Mouse (Mus musculus) kidney, postnatal 14 days (tissue): ENCODE measurements around the gene Fry.

Experiments used
- DNase-seq: peaks from one replicate; pipeline ENCODE4 v3.0.0; 2022; ENCODE audit warnings: mixed read lengths

Gene Fry

GRCm38 (mm10) chr5:150408979-150409378, 290.5 kb downstream of the Fry start:
- DNase-seq = peak; percentile 29

- peak; percentile 36 for DNase-seq
These were observed 291.1 kb downstream of the Fry start for GRCm38 (mm10) chr5:150409451-150410045.

DNA sequence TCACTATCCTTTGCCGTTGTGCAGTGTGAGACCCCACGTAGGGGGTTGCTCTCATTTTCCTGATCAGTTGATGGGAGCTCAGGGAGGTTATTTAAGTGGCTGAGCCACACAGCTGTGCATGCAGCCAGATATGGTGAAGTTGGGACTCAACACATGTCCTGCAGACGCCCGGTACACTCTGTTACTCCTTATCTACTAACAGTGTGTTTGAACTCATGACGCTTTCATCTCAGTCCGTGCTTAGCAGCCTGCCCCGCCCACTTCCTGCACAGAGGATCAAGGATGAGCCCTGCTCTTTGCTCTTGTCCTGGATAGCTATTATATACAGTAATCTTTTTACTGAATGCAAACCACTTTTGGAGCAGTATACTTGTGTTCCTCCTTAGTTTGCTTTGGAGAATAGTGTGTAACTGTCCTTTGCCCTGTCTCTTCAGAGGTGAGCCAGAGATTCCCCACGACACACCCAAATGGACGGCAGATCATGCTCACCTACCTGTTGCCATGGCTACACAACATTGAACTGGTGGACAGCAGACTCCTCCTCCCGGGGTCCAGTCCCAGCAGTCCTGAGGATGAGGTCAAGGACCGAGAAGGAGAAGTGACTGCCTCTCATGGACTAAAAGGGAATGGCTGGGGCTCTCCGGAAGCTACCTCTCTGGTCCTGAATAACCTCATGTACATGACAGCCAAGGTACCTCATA, 294.5 kb downstream of the Fry start:
- DNase-seq = no peak

DNA sequence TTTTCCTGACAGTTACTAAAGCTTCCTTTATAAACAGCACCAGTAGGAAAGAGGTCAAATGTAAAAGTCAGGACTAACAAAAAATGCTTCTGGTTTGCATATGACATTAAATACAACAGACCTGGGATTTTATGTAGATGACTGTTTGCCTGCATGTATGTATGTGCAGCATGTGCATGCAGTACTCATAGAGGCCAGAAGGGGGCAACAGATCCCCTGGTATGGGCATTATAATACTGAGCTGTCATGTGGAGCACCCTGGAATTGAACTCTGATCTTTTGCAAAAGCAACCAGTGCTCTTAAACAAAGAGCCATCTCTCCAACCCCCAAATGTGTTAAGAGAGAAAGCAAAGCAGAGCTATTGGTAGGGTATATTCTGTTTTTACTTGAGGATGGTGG, 296.4 kb downstream of the Fry start:
- no peak for DNase-seq

DNA sequence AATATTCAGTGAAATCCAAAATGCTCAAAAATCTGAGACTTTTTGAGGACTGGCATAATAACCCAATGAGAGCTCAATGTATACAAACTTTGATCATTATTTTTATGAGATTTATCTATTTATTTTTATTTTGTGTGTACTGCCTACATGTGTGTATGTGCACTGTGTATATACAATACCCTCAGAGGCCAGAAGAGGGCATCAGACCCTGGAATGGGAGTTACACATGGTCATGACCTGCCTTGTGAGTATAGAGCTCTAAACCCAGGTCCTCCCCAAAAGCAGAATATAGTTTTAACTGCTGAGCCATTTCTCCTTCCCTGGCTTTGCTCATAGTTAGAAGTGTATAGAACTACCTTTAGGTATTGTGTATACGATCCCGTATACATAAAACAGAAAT, 298.8 kb downstream of the Fry start:
- no peak for DNase-seq

DNA sequence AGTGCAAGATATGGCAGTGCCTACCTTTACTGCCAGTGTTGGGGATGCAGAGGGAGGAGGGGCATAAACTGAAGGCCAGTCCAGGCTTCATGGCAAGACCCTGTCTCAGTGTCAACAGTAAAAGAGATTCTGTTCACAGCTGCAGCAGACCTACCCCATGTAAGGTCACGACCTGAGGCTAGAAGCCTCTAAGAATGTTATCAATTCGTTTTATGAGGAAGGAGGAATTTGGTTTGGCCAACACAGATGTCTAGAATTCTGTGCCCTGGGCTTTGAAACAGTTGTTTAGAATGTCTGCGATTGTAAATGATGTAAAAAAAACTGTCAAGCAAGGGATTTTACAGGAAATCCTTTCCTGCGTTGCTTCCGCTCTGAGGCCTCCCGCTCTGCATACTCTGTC, 299.6 kb downstream of the Fry start:
- no peak for DNase-seq

DNA sequence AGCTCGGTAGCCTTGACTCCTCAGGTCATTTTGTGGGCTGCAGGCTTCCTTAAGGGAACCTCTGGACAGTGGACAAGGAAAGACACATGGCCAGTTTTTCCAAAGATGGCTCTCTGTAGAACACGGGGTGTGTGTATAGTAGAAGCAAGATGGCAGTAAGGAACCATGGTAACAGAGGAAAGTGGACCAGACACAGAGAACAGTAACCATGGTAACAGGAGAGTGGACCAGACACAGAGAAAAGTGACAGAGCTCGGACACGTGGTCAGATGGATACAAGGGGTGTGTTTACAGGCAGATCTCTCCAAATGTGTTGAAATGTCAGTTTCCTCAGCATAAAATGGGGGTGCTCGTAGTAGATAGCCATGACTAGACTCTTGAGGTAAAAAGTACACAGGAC, 306.6 kb downstream of the Fry start:
- DNase-seq = no peak

- DNase-seq = peak; percentile 46
These were observed 308.1 kb downstream of the Fry start for GRCm38 (mm10) chr5:150426595-150426994.

GRCm38 (mm10) chr5:150431286-150431685, 312.8 kb downstream of the Fry start:
- no peak for DNase-seq

- no peak for DNase-seq
These were observed 314.5 kb downstream of the Fry start for GRCm38 (mm10) chr5:150432960-150433359.

DNA sequence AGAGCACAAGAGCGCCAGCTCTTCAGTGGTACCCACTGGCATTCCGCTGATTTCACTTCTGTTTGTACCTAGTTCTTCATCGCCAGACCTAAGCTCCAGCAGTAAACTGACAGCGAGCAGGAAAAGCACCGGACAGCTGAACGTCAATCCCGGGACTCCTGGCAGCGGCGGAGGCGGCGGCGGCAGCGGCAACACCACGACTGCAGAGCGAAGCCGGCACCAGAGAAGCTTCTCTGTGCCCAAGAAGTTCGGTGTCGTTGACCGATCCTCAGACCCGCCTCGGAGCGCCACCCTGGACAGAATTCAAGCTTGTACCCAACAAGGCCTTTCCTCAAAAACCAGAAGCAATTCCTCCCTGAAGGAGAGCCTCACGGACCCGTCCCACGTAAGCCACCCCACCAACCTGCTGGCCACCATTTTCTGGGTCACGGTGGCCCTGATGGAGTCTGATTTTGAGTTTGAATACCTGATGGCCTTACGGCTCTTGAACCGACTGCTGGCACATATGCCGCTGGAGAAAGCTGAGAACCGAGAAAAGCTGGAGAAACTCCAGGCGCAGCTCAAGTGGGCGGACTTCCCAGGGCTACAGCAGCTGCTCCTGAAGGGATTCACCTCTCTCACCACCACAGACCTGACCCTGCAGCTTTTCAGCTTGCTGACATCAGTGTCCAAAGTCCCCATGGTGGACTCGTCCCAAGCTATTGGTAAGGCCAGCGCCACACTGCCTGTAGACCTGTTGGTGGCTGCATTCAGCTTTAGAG, 318.4 kb downstream of the Fry start:
- DNase-seq = no peak

- DNase-seq = peak; percentile 51
These were observed 323.2 kb downstream of the Fry start for GRCm38 (mm10) chr5:150441690-150442089.

- no peak for DNase-seq
These were observed 333.0 kb downstream of the Fry start for GRCm38 (mm10) chr5:150451281-150452003.

DNA sequence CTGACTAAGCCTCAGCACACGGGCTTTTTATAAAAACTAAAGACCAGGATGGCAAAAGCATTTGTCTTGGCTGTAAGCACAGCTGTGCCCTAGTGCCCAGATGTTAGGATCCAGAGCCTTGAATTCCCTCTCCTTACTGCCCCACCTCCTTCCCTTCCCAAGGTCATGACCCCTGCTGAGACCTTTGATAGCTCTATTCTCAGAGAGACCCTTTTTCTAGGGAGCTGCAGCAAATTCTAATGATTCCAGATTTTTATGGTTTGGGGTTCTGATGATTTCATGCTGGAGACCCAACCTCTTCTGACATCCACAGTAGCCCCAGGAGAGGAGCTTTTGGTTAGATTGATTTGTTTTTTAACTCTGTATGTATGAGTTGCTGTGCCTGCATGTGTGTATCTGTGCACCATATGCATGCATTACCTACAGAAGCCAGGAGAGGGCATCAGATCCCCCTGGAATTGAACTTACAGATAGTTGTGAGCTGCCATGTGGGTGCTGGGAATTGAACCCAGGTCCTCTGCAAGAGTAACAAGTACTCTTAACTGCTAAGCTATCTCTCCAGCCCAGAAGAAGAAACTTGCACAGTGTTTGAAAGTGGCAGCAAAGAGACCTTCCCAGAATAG, 333.7 kb downstream of the Fry start:
- no peak for DNase-seq

- no peak for DNase-seq
These were observed 334.2 kb downstream of the Fry start for GRCm38 (mm10) chr5:150452671-150453070.

GRCm38 (mm10) chr5:150453490-150453889, 335.0 kb downstream of the Fry start:
- DNase-seq = no peak

- DNase-seq = peak; percentile 51
These were observed 338.9 kb downstream of the Fry start for GRCm38 (mm10) chr5:150457165-150457903.

GRCm38 (mm10) chr5:150457904-150458739, 339.7 kb downstream of the Fry start:
- DNase-seq = no peak

- no peak for DNase-seq
These were observed 341.4 kb downstream of the Fry start for GRCm38 (mm10) chr5:150459801-150460200.

DNA sequence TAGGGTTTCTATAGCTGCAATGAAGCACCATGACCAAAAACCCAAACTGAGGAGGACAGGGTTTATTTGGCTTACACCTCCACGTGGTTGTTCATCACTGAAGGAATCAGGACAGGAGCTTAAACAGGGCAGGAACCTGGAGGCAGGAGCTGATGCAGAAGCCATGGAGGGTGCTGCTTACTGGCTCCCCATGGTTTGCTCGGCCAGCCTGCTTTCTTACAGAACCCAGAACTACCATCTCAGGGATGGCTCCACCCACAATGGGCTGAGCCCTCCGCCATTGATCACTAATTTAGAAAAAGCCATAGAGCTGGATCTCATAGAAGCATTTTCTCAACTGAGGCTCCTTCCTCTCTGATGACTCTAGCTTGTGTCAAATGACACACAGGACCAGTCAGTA, 346.3 kb downstream of the Fry start:
- DNase-seq = no peak

DNA sequence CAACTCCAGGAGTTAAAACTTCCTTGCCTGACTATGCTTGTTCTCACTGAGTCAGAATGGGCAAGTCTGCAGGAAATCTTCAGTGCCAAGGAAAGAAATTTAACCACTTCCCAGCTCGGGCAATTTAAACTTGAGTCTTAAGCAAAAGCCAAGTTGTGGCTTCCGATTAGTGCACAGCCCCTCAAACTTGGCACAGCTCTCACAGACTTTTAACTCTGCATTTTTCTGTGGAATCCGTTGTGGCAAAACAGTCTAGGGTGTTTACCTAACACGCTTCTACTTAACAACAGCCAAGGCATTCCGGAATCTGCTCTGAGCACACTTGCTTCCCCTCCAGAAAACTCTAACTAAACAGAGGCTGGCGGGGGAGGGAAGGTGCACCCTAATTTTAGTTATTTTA, 346.8 kb downstream of the Fry start:
- peak; percentile 18 for DNase-seq
